Mouse (Mus musculus) forebrain, embryonic 13.5 days (tissue): ENCODE data around the gene C1qa. TPM values are rescaled to one million over a fixed set of nuclear protein-coding genes. Genes with fewer than 3 reads are reported as not detected.

Experiments used
- ATAC-seq: fragments of 200-750 bp; cut with Nextera tagmentation; 2 replicates; pipeline ENCODE4 v1.8.0; 2017
- H3K27ac ChIP-seq: fragments of 300-500 bp; sonication (generic); 2 replicates; pipeline ENCODE4 v1.5.1; 2015; ENCODE audit warnings: inconsistent platforms, mild to moderate bottlenecking, moderate library complexity
- H3K27me3 ChIP-seq: fragments of 300-500 bp; sonication (generic); 2 replicates; pipeline ENCODE4 v1.6.1; 2015; ENCODE audit warnings: mild to moderate bottlenecking, inconsistent platforms
- H3K36me3 ChIP-seq: fragments of 300-500 bp; sonication (generic); 2 replicates; pipeline ENCODE4 v1.6.1; 2015; ENCODE audit warnings: mild to moderate bottlenecking, inconsistent platforms; ENCODE audit not compliant: poor library complexity, severe bottlenecking
- H3K4me1 ChIP-seq: fragments of 300-500 bp; sonication (generic); 2 replicates; pipeline ENCODE4 v1.6.1; 2015; ENCODE audit warnings: inconsistent platforms
- H3K4me2 ChIP-seq: fragments of 300-500 bp; sonication (generic); 2 replicates; pipeline ENCODE4 v1.6.1; 2015; ENCODE audit warnings: inconsistent platforms, mild to moderate bottlenecking, moderate library complexity
- H3K4me3 ChIP-seq: fragments of 300-500 bp; sonication (generic); 2 replicates; pipeline ENCODE4 v1.5.1; 2015; ENCODE audit warnings: mild to moderate bottlenecking, inconsistent platforms
- H3K9ac ChIP-seq: fragments of 300-500 bp; sonication (generic); 2 replicates; pipeline ENCODE4 v1.6.1; 2015; ENCODE audit warnings: mild to moderate bottlenecking, inconsistent platforms
- H3K9me3 ChIP-seq: fragments of 300-500 bp; sonication (generic); replicated peaks from 2 replicates; pipeline ENCODE4 v1.6.1; 2016; ENCODE audit warnings: inconsistent platforms
- WGBS: fragments of 180-500 bp; shearing (Covaris S2); methylation state at CpG from one replicate; pipeline ENCODE4 v1.1.7; 2015; 5-methylcytosine and 5-hydroxymethylcytosine counted together
- polyA plus RNA-seq: library from polyadenylated mRNA; unstranded; fragments of >200 nt; fragmentation: Nextera tagmentation; extraction: Ambion mirVana; gene quantifications from 2 replicates; pipeline ENCODE4 v1.2.1, GENCODE M21; 2015

Gene C1qa
- polyA plus RNA-seq, 1 experiment from 2014 or later = 12.0 TPM

- WGBS = 77% methylated on average over 5 of the region's 5 CpGs
- no peak for ATAC-seq
Observed at GRCm38 (mm10) chr4:136852119-136852518, 46.5 kb downstream of the C1qa start.

DNA sequence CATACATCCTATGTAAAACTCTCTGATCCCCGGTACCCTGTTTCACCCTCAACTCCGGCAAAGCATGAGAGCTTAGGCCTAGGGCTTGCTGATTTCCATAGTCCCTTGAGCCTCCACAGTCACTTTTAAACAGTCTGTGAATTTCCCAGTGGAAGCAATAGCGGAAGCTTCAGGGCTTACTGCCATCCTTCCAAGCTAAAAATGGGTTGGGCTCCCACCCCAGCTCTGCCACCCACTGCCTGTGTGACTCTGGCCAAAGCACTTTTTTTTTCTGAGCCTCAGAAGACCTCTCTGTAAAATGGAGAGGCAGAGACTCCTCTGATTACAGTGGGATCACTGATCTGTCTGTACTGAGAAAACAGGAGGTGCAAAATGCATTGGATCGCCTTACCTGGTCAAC lies 50.0 kb downstream of the C1qa start:
- Histone ChIP-seq H3K27me3 (peaks cover 5% of the 10 kb centered on the region; the same call in 1 of the 2 replicates), H3K36me3 (no peaks in the 10 kb centered on the region), H3K4me1 (peaks cover 17% of the 10 kb centered on the region), H3K4me2 (no peak overlapping the region), H3K4me3 (no peak overlapping the region), H3K9ac (no peak overlapping the region), H3K27ac (no peak overlapping the region), H3K9me3 (no peaks in the 10 kb centered on the region)
- no peak for ATAC-seq
- WGBS = 85% methylated on average over 4 of the region's 4 CpGs

More at GRCm38 (mm10) chr4:136852119-136852518, 46.5 kb downstream of the C1qa start:
- H3K36me3 ChIP-seq = no peaks in the 10 kb centered on the region
- H3K4me3 ChIP-seq = no peak overlapping the region
- no peak overlapping the region for H3K9ac ChIP-seq
- 0 out of 2 replicates have a peak, but pooled peaks cover 8% of the 10 kb centered on the region for H3K4me1 ChIP-seq
- H3K4me2 ChIP-seq = no peak overlapping the region
- H3K9me3 ChIP-seq = no peaks in the 10 kb centered on the region
- H3K27me3 ChIP-seq = peaks cover 5% of the 10 kb centered on the region; the same call in 1 of the 2 replicates
- H3K27ac ChIP-seq = no peak overlapping the region

- no peak for ATAC-seq
- no peak overlapping the region for H3K27ac ChIP-seq
- H3K9me3 ChIP-seq = no peaks in the 10 kb centered on the region
- H3K4me2 ChIP-seq = no peak overlapping the region
- peaks cover 5% of the 10 kb centered on the region; the same call in 1 of the 2 replicates for H3K27me3 ChIP-seq
- H3K4me3 ChIP-seq = no peak overlapping the region
- peaks cover 17% of the 10 kb centered on the region for H3K4me1 ChIP-seq
- H3K36me3 ChIP-seq = no peaks in the 10 kb centered on the region
- WGBS = 64% methylated on average over 6 of the region's 6 CpGs
- H3K9ac ChIP-seq = no peak overlapping the region
Observed at GRCm38 (mm10) chr4:136847166-136847565, 51.4 kb downstream of the C1qa start.

Other genes starting within 250 kb of the C1qa start
- gene Ephb2, start 62.8 kb downstream of the C1qa start, polyA plus RNA-seq = 10.7 and 12.7 TPM in 2 replicates
- gene C1qb, start 12.6 kb downstream of the C1qa start, polyA plus RNA-seq = 19.1 and 20.4 TPM in 2 replicates
- gene C1qc, start 5.7 kb downstream of the C1qa start, polyA plus RNA-seq = 8.0 and 8.3 TPM in 2 replicates
- 1.1 and 1.3 TPM in 2 replicates for gene Epha8, start 58.0 kb upstream of the C1qa start, polyA plus RNA-seq
- 4.8 and 5.0 TPM in 2 replicates for gene Zbtb40, start 150.0 kb upstream of the C1qa start, polyA plus RNA-seq